Mouse (Mus musculus): ENCODE measurements around the gene Tshz2. TPM values are rescaled to one million over a fixed set of nuclear protein-coding genes. Genes with fewer than 3 reads are reported as not detected.
A peak's percentile ranks its signal among the peaks of the same experiment; 100 is the strongest.
"Not testable (repeated sequence)": the region's sequence is repeated elsewhere in the genome, so short reads cannot be mapped to it uniquely, and the experiment has no call there.

The Tshz2 gene
- total RNA-seq, 2 experiments from 2014 or later = 9.4 to 11.5 TPM

DNA sequence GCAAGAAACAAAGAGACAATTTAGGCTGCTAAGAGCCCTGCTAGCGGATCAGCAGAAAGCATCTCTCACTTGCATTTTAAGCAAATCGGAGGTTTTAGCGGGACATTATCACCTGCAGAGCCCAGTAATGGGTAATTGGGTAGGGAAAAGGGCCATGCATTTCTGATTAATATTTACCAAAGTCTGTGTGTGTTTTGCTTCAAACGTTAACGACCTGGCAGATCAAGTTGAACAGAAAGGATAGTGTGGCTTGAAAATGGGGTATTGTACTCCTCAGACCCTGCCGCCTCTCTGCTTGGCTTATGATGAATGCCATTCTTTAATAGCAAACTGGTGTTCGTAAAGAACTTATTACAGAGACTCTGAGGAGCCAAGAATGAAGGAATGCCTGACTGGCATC lies 122.3 kb downstream of the Tshz2 start:
- DNase-seq (ENCODE audit: low spot score) = no peak

DNA sequence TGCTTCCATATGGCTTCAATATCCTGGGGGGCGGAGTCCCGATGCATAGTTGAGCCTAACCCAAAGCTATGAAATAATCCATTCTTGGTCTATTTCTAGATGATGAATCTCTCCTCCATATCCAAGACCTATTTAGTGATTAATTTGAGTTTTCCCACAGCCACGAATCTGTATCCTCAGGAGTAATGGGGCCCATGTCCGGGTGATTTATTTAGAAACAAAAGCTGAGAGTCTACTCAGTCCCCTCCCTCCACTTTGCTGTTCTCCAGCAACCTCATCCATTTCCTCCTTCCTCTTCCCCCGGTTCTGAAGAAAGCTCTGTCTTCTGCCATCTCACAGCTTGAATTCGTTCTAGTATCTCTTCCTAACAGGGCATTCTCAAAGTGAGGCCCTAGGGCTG lies 125.3 kb downstream of the Tshz2 start:
- no peak for DNase-seq (ENCODE audit: low spot score)

DNA sequence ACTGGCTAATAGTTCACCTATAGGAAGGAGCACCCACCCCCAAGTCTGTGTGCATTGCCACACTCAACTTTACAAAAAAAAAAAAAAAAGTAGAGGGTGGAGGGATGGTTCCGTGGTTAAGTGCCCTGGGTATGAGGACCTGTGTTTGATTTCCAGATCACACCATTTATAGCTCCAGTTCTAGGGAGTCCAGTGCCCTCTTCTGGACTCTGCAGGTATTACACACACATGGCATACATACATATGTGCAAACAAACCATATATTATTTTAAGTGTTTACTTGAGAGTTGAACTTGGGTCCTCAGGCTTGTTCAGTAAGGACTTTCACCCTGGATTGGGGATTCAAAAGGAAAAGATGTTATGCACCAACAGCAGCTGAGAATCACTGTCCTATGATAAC lies 127.3 kb downstream of the Tshz2 start:
- no peak for DNase-seq (ENCODE audit: low spot score)

GRCm38 (mm10) chr2:169761726-169762125 lies 128.9 kb downstream of the Tshz2 start:
- DNase-seq (ENCODE audit: low spot score) = no peak

GRCm38 (mm10) chr2:169762301-169762700 lies 129.5 kb downstream of the Tshz2 start:
- no peak for DNase-seq (ENCODE audit: low spot score)

- no peak for DNase-seq (ENCODE audit: low spot score)
Measured at GRCm38 (mm10) chr2:169763716-169764115, 130.9 kb downstream of the Tshz2 start.

- DNase-seq (ENCODE audit: low spot score) = no peak
Measured at GRCm38 (mm10) chr2:169766247-169766646, 133.4 kb downstream of the Tshz2 start.

DNA sequence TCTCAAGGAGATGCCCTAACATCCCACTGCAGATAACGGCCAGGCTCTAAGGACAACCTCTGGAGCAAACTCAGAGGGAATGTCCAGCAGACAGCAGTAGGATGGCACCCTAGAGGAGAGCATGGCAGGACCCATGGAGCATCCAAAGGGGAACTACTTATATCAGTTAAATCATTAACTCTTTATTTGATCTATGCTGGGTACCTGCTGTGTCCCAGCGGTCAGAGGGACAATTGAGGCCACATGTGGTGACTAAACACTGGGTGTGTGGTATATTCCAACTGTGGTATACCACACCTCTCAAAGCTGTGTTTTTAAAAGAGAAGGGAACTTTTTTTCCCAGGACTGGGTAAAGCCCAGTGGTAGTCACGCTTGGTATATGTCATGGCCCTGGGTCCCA lies 134.5 kb downstream of the Tshz2 start:
- DNase-seq (ENCODE audit: low spot score) = no peak

DNA sequence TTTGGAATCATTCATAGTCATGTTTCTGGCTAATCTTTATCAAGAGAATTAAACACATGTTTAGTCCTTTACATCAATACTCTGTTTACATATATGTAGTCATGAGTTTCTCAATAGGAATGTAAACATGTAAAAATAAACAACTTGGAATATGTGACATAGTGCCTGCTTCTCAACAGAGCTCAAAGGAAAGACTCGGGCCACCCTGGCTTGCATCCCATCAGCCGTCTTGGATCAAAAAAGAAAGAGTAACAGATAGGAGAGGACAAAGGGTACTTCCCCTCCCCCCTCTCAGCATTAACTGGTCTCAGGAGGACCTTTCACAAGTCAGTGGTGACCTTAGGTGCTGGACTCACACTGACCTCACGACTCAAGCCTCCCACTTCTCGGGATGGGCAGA lies 142.3 kb downstream of the Tshz2 start:
- DNase-seq (ENCODE audit: low spot score) = no peak

- DNase-seq (ENCODE audit: low spot score) = no peak
Measured at GRCm38 (mm10) chr2:169777242-169777641, 144.4 kb downstream of the Tshz2 start.

GRCm38 (mm10) chr2:169777764-169778163 lies 145.0 kb downstream of the Tshz2 start:
- DNase-seq (ENCODE audit: low spot score) = no peak

DNA sequence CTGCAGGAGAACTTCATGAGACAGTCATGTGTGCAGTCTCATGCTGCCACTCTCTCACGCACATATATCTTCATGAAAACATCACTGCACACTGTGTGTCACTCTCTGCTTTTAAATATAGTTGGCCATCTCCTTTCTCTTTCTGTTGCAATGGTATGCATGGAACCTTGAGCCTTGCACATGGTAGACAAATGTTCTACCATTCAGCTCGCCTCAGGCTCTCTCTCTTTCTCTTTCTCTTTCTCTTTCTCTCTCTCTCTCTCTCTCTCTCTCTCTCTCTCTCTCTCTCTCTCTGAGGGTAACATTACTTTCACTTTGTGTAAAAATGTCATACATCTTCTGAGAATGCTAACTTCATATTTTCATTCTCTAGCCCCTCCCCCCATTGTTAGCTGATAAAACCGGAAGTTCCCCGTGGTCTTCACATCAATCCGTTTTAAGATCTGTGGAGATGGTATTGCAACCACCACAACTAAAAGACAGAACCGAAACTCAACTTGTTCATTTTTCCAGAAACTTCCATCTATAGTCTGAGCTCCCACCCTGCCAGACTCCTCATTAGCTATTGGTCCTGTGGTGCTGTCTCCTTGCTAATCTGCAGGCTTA lies 146.0 kb downstream of the Tshz2 start:
- DNase-seq (ENCODE audit: low spot score) = no peak

DNA sequence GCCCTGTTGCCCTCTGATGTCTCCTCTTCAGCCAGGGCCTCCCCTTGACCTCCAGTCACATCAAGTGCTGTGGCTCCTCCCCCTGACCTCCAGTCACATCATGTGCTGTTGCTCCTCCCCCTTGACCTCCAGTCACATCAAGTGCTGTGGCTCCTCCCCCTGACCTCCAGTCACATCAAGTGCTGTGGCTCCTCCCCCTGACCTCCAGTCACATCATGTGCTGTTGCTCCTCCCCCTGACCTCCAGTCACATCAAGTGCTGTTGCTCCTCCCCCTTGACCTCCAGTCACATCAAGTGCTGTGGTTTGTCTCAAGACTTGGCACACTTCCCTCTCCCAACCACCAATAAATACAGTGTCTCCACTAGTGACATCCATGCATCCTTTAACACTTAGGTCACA lies 148.9 kb downstream of the Tshz2 start:
- not testable (repeated sequence) for DNase-seq (ENCODE audit: low spot score)

GRCm38 (mm10) chr2:169782874-169783680 lies 150.3 kb downstream of the Tshz2 start:
- DNase-seq (ENCODE audit: low spot score) = no peak

- DNase-seq (ENCODE audit: low spot score) = no peak
Measured at GRCm38 (mm10) chr2:169783681-169784033, 150.8 kb downstream of the Tshz2 start.

DNA sequence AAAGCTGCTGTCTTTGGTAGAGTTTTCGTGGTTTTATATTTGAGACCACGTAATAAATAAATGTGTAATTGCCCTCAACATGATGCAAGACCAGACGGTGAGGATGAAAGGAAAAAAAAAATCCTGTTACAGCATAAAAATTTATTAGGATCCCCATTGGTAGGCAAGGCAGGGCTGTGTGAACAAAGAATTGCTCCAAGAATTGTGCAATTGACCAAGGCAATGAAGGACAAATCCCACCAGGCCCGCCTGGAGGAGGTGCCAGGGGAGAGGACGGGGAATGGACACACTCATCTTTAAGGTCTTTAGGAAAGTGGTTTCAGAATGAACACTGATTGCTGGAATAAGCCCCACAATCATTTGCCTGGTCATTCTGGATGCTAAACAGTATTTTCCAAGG lies 154.6 kb downstream of the Tshz2 start:
- DNase-seq (ENCODE audit: low spot score) = peak; percentile 45

DNA sequence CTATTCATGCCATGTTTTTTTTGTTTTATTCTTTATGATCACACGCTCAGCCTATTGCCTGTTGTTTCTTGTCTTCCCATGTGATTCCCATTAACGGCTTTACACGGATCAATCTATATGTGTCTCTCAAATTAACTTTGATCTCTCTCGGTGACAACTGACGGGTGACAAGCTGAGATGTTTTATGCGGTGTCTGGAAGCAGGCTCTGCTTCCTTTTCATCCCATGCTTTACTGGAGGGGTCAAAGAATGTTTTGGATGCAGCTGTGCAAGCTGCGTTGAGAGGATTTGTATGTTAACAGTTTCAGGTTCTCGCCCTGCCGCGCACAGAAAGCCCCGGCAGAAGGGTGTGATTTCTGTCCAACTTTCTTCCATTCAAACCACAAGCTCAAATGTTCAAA lies 155.1 kb downstream of the Tshz2 start:
- no peak for DNase-seq (ENCODE audit: low spot score)

DNA sequence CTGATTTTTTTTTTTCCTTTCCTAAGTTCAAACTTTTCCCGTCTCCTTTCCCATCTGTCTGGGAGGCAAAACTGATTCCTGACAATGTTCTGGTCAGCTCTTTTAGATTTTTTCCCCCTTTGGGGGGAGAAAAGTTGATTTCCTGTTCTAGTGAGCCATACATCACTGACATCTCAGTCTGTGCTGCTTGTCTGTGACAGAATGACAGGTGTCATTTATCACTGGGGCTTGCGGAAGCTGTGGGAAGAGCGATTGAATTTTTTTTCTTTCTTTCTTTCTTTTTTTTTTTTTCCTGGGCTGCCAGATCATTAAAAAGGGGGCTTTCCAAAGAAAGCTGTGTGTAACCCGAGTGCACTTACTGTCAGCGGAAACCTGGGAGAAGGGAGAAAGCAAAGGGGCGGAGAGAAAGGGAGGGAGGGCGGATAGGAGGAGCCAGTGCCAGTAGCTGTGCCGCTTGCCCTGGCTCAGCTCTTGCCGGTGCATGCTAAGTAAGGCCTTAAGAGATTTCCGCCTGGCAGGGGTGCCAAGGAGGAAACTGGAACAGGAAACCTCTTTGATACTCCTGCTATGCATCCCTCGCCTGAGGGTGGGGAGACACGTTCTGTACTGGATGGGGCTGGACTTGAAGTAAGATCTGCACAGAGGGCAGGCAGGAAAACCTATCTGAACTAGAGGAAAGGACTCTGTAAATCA lies 157.8 kb downstream of the Tshz2 start:
- DNase-seq (ENCODE audit: low spot score) = peak; percentile 57

- no peak for DNase-seq (ENCODE audit: low spot score)
Measured at GRCm38 (mm10) chr2:169792706-169793105, 159.9 kb downstream of the Tshz2 start.

DNA sequence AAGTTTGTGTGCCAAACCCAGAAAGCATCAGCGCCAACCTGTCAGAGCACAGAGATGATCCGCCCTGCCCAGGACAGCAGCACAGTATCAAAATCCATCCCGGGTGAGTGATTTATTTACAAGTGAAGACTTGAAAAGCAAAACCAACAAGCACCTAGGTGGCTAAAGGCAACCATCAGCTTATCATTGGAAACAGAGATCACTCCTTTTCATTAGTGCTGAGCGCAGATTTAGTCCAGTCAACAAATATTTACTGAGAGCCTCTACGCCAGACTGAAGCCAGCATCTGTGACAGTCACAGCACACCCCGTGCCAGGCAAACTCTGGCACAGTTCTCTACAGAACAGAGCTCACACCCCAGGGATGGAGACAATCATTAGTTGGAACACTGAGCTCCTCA lies 169.4 kb downstream of the Tshz2 start:
- DNase-seq (ENCODE audit: low spot score) = no peak

- peak; percentile 43 for DNase-seq (ENCODE audit: low spot score)
Measured at GRCm38 (mm10) chr2:169804380-169804779, 171.6 kb downstream of the Tshz2 start.

DNA sequence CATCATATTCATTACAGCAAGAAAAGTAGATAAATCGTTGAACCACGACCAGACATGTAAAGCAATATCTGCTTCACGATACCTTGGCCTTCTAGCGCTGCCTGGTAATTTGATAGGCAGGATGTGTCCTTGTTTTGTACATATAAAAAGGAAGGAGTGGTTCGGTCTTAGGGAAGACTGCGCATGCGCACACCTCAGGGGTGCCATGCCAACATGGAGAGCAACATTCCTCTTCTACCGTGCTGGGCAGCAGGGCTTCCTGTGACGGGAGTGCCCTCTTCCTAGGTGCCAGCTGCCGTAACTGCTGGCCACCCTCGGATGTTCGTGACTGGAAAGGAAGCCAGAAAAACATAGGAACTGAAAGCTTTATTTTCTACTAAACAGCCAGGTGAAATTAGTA lies 172.7 kb downstream of the Tshz2 start:
- DNase-seq (ENCODE audit: low spot score) = no peak

- DNase-seq (ENCODE audit: low spot score) = no peak
Measured at GRCm38 (mm10) chr2:169811589-169811988, 178.8 kb downstream of the Tshz2 start.
